Mouse (Mus musculus) testis, adult 2 months (tissue): Measurements from ENCODE around the gene S1pr1.

Source experiments
- CTCF ChIP-seq: fragments of 200-500 bp; IDR thresholded peaks from 2 replicates; pipeline ENCODE4 v1.5.1; 2012; ENCODE audit warnings: low read depth, mild to moderate bottlenecking, inconsistent platforms, low read length, moderate library complexity; ENCODE audit not compliant: control insufficient read depth, insufficient read depth, insufficient replicate concordance
- POLR2A ChIP-seq: fragments of 200-500 bp; IDR thresholded peaks from 2 replicates; pipeline ENCODE4 v1.6.1; 2012; ENCODE audit warnings: low read depth, mild to moderate bottlenecking, inconsistent platforms, low read length, moderate library complexity; ENCODE audit not compliant: control insufficient read depth

DNA sequence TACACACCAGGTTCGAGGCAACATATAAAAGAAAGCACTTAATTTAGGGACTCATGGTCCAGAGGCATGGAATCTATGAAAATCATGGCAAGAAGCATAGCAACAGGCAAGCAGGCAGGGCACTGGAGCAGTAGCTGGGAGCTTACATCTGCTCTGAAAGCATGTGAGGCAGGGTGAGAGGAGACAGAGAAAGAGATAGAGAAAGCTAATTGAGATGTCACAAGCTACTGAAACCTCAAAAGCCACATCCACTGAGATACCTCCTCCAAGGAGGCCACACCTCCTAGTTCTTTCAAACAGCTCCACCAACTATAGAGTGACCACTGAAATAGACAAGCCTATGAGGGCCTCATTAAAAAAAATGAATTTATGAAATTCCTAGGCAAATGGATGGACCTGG lies 45.6 kb downstream of the S1pr1 start:
- TF ChIP-seq CTCF (no peak), POLR2A (no peak)
